Mouse (Mus musculus): ENCODE measurements around the gene Krt88.

Gene Krt88

DNA sequence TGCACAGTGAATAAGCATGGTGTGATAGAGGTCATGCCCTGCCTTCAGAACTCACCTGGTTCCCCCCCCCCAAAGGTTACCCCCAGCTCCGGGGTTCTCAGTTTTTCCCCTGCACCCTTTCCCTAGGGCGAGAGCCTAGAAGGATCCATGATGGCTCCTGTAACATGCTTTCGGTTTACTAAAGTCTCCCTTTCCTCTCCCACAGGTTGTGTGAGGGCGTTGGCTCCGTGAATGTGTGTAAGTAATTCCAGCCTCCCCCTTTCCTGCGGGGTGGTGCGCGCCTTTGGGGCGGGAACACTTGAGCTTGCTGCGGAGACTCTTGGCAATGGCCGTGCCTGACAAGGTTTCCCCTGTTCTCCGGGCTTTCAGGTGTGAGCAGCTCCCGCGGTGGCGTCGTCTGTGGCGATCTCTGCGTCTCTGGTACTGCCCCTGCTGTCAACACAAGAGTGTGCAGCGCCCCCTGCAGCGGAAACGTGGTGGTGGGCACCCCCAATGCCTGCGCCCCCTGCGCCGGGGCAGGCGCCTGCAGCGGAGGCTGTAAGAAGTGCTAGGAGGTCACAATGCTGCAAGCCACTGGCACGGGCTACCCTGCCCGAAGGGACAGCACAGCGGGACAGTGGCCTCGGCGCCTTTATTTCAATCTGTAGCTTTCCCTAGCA is 31.6 kb downstream of the Krt88 start:
- peak; percentile 43 for DNase-seq

DNA sequence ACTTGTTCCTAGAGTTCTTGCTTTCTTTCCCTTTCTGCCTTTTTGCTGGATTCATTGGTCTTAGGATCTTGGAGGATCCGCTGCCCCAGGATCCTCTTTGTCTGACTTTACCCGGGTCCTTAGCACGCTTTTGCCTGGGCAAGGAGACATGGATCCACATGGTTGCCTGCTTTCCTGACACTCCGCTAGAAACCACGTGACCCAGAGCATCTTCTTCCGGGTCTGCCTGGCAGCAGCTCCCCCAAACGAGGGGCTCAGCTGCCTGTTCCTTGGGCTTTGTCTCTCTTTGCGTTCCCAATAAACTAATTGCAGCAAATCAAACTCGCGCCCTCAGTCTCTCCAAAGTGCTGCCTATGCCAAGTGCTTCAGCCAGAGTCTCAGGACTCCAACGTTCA is 32.1 kb downstream of the Krt88 start:
- DNase-seq = no peak

DNA sequence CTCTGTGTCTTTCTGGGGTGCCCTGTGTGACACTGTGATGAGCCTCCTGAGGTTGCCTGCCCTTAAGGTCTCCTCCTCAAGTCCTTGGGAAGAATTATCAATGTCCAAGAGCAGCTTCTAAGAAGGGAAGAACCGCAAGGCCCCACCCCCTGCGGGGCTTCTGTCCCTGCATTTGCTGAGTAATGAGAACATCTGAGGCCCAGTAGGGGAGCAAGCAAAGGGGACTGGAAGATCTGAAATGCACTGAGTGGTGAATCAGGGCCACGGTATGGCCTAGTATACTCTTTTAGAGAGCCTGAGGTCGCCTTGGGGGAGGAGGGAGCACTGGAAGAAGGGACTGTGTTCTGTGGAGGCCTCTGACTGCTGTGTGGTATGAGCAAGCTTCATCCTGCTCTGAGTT is 34.5 kb downstream of the Krt88 start:
- no peak for DNase-seq

DNA sequence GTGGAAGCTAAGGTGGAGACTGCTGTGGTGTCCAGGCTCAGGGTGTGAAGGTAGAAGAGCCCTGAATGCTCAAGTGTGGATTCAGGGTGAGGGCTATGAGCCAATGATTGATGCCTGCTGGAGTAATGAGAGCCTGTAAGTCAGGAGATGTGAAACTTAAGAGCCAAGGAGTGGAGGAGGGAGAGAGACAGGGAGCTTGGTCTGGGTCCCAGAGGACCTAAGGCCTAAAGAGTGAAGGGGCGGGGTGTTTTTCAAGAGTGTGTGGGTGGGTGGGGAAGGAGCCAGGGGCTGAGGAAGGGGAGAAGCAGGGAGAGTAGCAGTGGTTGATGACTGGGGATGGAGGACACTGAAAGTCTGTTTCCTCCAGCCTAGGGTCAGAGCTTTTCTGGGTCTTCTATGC is 36.1 kb downstream of the Krt88 start:
- DNase-seq = no peak

DNA sequence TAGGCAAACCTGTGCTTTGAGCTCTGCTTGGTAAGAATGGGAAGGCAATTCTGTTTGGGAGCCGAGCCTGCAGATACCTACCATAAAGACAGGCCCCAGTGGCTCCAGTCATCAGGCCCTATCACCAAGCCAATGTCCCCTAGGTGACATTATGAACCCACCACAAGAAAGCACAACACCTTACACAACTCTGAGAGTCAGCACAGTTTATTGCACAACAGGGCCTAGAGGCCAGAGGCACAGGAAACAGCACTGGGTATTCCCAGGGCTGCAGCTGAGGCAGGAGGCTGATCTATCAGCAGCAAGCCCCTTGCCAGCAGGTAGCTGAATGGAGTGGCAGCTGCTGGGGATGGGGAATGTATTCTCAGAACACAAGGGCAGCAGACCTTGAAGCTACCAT is 37.4 kb downstream of the Krt88 start:
- DNase-seq = no peak

DNA sequence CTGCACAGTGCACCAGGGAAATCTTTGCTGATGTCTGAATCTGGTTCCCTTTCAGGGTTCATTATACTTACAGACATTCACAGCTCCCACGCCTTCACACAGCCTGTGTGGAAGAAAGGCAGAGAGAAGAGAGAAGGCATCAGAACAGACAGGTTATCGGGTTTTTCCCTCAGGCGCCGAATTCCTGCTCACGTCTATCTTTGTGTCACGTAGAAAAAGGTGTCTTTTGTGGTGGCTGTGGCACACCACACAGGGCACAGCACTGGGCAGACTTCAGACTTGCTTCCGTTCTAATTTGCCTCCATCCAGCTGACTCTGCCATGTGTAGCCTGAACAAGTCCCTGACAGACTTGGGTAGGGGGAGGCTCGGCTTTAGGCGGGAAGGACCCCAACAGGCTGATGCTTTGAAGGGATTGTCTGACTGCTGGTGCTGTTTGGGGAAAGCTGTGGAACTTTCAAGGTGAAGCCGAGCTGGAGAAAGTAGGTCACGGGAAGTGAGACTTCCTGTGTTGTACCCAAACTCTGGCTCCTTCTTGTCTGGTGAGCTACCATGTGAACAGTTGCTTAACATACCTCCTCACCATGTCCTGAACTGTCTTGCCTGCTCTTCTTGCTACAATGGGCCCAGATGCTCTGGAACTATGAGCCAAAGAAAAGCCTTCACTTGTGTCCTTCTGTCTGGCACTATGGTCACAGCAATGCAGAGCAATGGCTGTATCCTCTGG is 38.5 kb downstream of the Krt88 start:
- no peak for DNase-seq

DNA sequence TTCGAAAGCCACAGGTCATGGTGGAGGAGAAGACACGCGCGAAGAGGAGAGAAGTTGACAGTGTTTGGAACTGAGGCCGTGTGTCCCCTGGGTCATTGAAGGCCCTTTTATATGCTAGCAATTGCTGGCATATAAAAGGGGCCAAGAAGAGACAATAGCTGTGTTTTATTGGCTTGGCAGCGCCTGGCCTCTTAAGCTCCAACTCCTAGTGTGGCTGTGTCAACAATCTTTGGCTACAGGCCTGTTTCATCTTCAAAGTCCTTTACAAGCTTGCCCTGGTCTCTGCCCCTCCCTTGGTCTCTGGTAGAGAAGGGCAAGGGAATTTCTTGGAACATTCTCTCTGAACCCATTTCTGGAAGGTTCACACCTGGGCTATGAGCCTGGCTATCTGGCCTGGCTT is 43.9 kb downstream of the Krt88 start, which contains the start of gene Krt83:
Gene Krt83 (minus strand): TSS at position 82 of the 400 bp plus-strand sequence.
- no peak for DNase-seq

DNA sequence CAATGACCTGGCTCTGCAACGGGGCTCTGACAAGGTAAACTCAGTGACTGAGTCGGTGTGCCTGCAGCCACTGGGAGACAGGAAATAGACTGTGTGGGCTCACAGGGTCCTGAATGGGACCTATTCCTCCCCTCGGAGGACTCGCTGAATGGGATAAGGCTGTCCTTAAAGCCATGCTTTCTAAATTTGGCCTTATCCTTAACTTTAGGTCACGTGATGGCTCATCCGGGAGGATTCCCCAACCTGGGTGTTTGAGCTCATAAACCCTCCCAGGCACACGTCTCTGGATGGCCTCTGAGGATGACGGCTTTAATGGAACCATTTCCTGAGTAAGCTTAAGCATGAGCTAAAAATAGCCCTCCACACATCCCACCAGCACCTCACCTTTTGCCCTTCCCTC is 45.2 kb downstream of the Krt88 start:
- DNase-seq = no peak

DNA sequence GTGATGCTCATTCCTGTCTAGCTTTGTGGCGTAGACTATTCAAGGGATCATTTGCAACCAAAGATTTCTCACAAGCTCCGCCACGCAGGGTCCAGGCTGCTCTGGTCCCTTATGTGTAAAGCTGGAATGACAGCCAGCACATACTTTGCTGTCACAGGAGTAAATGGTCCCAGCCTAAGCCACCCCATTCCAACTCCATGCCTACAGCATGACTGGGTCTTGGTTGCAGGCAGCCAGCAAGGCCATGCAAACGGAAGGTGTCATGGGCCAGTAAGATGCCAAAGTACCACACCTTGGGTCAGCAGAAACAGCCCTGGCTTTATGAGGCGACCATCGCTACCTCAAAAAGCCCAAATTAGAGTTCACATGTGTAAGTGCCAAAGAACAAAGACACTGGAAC is 46.2 kb downstream of the Krt88 start:
- no peak for DNase-seq

DNA sequence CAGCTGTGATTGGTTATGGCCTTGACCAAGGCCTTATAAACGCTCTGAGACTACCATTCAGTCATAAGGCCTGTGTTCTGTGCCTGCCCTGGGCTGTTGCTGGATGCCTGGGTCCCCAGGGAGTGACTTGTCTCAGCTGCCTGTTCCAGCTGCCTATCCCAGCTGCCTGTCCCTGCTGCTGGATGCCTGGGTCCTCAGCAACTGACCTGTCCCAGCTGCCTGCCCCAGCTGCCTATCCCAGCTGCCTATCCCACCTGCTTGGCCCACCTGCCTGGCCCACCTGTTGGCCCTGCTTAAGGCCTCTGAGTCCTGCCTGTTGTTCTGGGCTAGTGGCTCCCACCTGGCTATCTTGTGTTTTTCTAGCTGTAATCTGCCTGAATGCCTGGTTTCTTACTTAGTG is 46.7 kb downstream of the Krt88 start:
- no peak for DNase-seq

DNA sequence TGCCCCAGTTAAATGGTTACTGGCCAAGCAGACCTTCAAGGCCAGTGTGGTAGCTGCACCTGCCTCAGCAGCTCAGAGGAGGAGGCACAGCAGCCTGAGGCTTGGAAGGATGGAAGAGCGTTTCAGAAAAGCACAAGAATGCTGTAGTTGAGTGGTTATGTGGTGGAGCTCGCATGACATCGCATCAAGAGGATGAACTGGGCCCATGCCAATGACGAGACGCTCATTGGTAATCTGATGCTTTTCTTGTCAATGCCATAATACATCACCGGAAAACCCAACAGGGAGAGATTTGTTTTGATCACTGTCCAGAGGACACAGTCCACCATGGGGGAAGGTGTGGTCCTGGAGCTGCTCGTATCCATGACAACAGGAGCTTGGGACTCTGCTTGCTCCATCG is 47.7 kb downstream of the Krt88 start:
- no peak for DNase-seq

DNA sequence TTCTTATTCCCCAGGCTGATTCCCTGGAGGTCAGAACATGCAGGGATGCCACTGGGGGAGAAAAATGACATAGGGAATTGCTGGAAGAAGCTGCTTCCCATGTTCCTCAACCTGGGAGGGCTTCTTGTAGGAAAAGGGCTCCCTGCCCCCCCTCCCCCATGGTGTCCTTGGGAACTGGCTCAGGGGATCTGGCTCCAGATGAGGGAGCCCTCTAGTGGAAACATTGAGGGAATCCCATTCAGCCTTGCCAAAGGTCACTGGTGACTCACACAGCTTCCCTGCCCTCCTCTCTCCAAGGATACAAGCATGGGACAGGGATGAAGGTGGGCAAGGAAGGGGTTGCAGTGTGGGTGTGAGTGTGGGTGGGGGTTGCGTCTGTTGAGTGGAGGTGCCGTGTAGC is 49.6 kb downstream of the Krt88 start:
- peak; percentile 44 for DNase-seq

Measured in kidney, postnatal 14 days (tissue).